Mouse (Mus musculus): ENCODE data around the gene Foxo1.

DNA sequence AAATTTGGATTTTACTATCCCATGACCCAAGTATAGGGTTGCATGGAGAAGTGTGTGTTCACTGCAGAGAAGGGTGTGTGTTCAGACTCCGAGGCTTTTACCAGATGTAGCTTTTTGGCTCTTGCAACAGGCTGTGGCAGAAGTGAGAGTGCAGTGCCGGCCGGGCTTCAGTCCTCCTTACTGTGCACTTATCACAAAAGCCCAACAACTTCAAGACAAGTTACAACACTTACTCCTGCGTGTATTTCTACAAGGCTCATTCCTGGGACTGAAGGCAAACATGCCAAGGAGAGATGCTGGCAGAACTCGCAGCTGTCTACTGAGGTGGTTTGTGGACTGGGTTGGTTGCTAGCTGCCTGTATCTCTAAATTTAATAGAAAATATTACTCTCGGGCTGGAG, 15.4 kb downstream of the Foxo1 start:
- TF ChIP-seq POLR2A (IDR thresholded peaks at IDR 0.05; ENCODE audit: low read depth, low read length) = no peak
- TF ChIP-seq CTCF (IDR thresholded peaks at IDR 0.05; ENCODE audit: borderline replicate concordance, insufficient read depth, low read length) = no peak

Measured in embryonic fibroblast, embryonic 13.5 days (primary cell).